In genomic region chrX:70582344-70582743, GRCm38 (mm10) we compare ENCODE assay signal across 8 mouse cellular contexts.
DNase-seq lines count a peak whose midpoint lies in the region; ATAC-seq lines count a peak whose summit lies in the region.
"Not testable (repeated sequence)": the region's sequence is repeated elsewhere in the genome, so short reads cannot be mapped to it uniquely, and the experiment has no call there.

No protein-coding gene starts in this region.

- WGBS in hindbrain, embryonic 15.5 days = 18% methylated on average over 2 of the region's 2 CpGs

- H3K27me3 ChIP-seq in hindbrain, embryonic 15.5 days = not testable (repeated sequence)

- H3K4me1 ChIP-seq in hindbrain, embryonic 15.5 days (replicated peaks) = not testable (repeated sequence)

- not testable (repeated sequence) for H3K27ac ChIP-seq in hindbrain, embryonic 15.5 days (replicated peaks)

- DNase-seq in 3T3-L1 (ENCODE audit: low read depth, low spot score) = peak; percentile 54
- peak; percentile 59 for DNase-seq in adipocyte (ENCODE audit: low spot score)
- DNase-seq in cerebellum, postnatal 25 days = peak; percentile 17 to 59
- DNase-seq in layer of hippocampus, adult 9-10 months (ENCODE audit: low spot score) = peak; percentile 56
- DNase-seq in lung, postnatal 14 days = peak; percentile 26
- DNase-seq in retina, postnatal 1 day = peak; percentile 52

- not testable (repeated sequence) for H3K4me3 ChIP-seq in hindbrain, embryonic 15.5 days

- H3K9me3 ChIP-seq in hindbrain, embryonic 15.5 days = not testable (repeated sequence)

- ATAC-seq in frontal cortex, adult (ENCODE audit: low TSS enrichment) = peak; percentile 90
- ATAC-seq in hindbrain, embryonic 15.5 days (ENCODE audit: low FRiP score, low read depth) = 0 out of 2 replicates have a peak, but pooled peaks have one; percentile 56

- H3K36me3 ChIP-seq in hindbrain, embryonic 15.5 days = not testable (repeated sequence)

- H3K4me2 ChIP-seq in hindbrain, embryonic 15.5 days = not testable (repeated sequence)

- H3K9ac ChIP-seq in hindbrain, embryonic 15.5 days = not testable (repeated sequence)
